Mouse (Mus musculus) left cerebral cortex, adult 18-20 months (tissue): ENCODE data around the gene Tmf1. TPM values are rescaled to one million over a fixed set of nuclear protein-coding genes. Genes with fewer than 3 reads are reported as not detected.

ENCODE experiments used
- DNase-seq, 2 experiments: peaks; one replicate each; pipeline ENCODE4 v3.0.0; 2021 to 2022; ENCODE audit warnings: low spot score in 2 of 2, mixed read lengths in 1 of 2
- total RNA-seq, 2 experiments: library from RNA; stranded (reverse); gene quantifications; 2 replicates each; pipeline ENCODE4 v1.2.3; 2021

The Tmf1 gene
- total RNA-seq, 2 experiments from 2014 or later: 49.7 to 54.4 TPM

DNA sequence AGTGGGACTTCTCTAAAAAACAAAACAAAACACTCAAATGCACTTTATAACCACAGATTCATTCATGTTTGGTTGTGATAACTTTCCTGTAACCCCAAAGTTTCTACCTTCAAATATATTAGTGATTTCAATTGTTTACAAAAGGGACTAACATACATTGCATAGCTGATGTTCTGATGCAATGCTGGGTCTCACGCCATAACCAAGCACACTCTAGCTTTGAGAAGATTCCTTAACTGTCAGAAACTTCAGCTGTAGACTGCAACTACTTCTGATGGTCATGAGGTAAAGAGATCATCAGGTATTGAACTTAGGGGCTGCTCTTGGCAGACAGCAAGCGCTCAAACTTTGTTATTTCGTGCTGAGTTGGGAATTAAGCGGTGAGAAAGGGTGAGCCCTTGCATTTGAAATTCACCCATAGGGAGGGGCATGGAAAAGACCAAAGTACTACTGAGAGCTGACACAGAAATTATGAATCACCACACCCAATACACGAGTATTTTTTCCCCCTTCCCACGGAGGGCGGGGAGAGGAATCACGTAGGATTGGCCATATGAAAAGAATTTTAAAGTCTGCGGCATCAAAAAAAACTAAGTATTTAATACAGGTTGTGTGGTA lies 25.4 kb upstream of the Tmf1 start:
- DNase-seq: no peak

DNA sequence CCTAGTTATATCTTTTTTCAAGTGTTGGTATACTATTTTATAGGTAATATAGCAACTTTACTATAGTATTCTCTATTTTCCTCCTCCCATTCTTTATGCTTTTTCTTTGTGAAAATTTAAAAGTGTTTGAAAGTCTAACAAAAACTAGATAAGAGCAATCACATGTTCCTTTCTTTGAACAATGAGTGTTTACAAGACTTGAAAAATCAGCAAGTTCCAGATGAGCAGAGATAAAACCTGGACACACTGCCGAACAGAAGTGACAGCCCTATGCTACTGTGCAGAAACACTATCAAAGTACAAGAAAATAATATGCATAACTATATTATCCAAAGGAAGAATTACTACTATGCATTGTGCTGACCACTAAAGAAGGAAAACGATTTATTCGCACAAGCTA lies 23.6 kb upstream of the Tmf1 start:
- DNase-seq: no peak

DNA sequence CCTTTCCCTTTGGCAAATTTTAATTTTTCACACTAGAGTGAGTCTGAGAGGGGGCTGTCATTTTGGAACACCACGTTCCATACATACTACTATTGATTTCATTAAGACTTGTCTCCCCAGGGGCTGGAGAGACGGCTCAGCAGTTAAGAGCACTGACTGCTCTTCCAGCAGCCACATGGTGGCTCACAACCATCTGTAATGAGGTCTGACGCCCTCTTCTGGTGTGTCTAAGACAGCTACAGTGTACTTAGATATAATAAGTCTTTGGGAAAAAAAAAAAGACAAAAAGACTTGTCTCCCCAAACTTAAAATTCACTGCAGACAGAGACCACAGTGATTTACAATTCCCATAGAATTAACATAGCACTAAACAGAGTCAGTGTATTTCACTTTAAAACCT lies 21.5 kb upstream of the Tmf1 start:
- DNase-seq: no peak

- no peak for DNase-seq
Measured at GRCm38 (mm10) chr6:97179367-97179828, 476 bp upstream of the Tmf1 start.

DNA sequence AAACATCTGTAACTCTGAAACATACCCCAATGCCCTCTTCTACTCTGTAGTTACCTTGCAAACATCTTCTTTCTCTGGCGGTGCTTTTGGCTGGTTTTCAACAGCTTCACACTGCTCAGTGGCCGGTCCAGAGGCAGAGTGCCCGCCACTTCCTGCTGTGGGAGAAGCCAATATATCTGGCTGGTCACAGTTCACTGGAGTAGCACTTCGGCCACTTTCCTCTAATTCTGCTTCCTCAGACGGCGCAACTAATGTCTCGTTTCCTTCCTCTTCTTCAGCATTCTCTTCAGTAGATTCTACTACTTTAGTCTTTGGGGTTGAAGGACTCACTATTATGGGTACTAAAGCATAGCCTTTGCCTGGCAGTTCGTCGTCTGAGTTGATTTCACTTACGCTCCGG lies 3.2 kb downstream of the Tmf1 start:
- no peak for DNase-seq

DNA sequence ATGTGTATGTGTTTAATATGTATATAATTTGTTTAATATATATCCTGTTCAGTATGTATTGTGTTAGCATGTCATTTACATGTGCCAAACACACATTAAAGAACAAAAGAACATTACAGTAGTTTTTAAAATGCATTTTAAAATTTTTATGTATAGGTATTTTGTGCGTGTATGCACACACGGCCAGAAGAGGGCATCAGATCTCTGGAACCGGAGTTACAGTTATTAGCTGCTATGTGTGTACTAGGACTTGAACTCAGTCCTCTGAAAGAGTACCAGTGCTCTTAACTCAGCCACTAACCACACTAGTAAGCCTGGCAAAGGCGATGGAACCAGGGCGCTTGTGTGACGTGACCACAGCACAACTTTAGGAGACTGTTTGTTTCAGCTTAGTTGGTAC lies 28.8 kb downstream of the Tmf1 start:
- no peak for DNase-seq

DNA sequence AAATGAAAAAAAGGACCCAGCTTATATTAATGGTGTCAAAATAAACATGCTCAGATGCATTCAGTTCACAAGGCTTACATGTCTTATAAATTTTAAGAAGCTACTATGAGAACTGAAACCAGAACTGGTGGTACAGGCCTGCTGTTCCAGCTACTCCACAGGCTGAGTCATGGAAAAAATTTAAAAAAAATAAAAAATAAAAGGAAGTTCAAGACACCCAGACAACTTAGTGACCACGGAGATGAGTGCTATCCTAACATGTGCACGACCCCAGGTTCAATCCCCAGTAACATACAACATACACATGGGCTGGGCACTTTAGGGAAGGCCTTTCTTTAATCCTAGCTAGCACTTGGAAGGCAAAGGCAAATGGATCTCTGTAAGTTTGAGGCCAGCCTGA lies 29.2 kb downstream of the Tmf1 start:
- DNase-seq: no peak

GRCm38 (mm10) chr6:97148383-97149251 lies 30.3 kb downstream of the Tmf1 start, which contains the start of gene Eogt:
Gene Eogt, minus strand, starts transcription at chr6:97149182.
- DNase-seq: peak; percentile 63 to 75

DNA sequence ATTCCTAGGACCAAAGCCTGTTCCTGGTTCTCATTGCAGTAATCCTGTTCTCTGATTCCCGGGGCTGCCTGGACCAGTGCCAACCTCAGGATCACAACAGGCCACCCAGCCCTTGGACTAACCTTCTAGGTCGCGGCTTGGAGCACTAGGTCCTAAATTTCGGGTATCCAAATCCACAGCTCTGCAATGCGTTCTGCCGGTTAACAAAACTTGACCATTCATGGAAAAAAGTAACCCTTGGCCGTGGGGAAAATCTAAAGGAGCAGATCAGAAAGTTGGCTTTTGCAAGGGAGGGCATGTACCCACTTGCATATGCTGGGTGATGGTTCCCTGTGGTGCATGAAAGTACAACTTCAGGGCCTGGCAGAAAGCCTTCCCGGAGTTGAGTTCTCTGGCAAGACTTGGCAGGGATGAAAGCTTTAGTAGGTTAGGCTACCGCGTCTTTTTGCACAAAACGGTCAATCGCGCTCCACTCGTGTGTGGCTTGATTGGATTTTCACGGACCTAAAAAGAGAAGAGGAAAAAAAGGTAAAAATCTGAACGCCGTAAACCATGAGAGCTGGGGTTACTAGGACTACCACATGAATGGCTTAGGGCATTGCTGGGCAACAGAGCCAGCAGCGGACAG lies 31.1 kb downstream of the Tmf1 start:
- peak; percentile 9 to 37 for DNase-seq

DNA sequence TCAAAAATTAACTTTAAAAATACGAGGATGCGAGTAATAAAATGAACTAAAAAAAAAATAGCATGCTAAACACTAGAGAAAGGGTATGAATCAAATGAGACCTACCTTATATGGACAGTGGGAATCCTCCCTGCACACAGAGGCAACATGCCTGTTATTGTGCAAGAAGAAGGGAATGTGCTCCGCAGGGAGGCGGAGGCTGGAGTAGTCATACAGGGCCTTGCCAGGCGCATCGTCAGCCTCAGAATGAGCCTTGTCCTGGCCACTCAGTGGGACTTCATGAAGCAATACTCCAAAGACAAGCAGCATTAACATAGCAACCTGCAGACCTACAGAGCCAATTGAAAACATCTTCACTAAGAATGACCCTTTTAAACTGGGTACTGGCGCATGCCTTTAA lies 33.8 kb downstream of the Tmf1 start:
- no peak for DNase-seq

DNA sequence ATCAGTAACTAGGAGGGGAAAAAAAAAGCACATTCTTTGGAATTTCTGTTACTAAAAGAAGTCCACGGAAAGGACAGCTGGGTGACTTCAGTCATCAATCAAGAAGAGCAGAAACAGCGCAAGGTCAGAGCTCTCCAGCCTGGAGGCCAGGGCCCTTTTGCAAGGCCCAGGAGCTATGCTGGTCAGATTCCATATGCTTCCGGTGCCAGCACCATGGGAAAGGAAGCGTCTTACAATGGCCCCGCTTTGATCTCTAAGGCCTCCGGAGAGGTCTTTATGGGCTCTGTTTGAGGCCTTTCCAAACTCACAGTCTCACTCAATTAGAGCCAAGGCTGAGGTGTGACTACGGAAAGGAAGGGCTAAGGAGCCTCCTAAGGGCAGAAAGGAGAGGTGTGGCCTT lies 34.6 kb downstream of the Tmf1 start:
- no peak for DNase-seq

DNA sequence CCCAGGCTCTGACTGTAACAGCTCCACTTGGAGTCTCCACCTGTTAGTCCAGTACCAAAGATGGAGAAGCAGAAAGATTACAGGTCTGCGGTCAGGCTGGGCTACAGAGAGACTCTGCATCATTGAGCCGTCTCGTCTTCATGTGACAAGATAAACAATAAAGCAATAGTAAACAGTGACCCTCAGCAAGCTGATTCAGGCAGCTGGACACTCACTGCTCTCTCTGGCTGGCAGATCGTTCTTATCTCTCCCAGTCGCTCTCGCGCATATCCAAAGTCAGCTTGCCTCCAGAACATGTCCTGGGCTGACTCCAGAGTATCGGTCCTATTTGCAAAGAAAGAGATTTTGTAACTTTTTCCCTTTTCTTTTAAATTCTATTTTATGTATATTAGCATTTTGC lies 36.3 kb downstream of the Tmf1 start:
- DNase-seq: no peak

DNA sequence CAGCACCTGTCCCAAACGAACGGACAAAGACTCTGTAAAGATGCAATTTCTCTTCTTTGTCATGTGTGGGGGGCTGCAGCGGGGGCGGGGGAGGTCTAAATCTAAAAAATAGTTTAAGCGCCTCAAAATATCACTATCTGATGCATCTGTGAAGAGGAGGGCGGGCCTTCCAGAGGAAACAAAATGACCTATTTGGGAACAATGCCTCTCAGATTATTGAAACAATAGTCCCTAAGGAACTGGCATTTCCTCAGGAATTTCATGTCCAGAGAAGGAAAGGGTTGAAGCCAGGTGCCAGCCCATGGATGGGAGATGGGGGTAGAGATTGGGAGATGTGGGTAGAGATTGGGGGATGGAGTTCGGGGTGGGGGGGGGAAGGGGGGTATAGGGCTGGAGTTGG lies 37.1 kb downstream of the Tmf1 start:
- DNase-seq: no peak

GRCm38 (mm10) chr6:97132707-97133303 lies 46.1 kb downstream of the Tmf1 start:
- DNase-seq: no peak

GRCm38 (mm10) chr6:97131808-97132207 lies 47.1 kb downstream of the Tmf1 start:
- DNase-seq: no peak

DNA sequence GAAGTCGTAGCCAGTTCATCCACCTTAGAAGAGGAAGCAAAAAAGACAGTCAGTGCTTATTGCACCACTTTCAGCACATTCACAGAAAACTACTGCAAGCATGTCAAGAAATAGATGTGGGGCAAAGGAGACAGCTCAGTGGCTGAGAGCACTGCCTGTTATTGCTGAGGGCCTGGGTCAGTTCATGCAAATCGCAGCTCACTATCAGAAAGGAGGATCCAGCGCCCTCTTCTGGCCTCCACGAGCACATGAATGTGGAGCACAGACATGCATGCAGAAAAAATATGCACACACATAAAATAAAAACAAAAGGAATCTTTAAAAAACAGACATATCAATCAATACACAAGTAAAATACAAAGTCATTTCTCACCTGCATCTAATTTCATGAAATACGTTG lies 47.9 kb downstream of the Tmf1 start:
- DNase-seq: no peak

DNA sequence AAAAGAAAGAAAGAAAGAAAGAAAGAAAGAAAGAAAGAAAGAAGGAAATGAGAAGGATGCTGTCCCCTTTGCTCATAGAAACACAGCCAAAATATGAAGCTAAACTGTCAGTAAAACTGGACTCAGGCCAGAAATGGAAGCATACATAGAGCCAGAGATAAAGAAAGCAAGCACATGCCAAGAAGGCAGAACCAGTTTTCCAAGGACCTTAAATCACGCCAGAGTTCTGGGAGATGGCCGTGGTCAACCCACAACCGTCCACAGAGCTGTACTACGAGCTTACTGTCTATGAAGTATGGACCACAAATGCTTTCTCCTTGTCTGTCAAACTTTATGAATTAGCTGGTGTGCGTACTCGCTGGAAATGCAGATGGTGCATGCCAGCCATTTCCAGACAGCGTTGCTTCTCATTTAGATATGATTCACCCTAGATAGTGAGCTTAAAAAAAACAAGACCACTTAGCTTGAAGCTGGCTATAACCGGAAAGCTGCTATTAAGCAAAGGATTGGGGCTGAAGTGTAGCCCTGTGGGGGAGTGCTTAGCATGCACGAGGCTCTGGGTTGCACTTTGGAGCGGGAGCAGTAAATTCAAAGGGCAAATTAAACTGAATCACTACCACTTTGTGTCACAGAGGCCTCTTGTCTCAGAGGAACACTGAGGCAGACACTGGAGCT lies 54.4 kb downstream of the Tmf1 start:
- DNase-seq: no peak

DNA sequence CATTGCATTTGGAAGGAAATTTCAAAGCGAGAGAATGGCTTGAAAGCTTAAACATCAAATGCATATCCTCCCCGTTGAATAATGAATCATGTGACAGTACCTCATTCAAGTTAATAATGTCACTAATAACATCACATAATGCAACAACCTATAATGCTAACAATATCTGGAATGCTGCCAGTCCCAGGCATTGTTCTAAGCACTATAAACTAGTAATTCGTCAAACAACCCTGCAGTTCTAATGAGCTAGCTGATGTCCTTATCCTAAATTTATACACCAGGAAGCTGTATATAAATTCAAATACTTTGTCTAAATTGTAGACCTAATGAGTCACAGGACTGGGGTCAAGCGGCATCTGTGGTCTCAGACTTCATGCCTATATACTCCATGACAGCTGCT lies 58.0 kb downstream of the Tmf1 start:
- DNase-seq: no peak

DNA sequence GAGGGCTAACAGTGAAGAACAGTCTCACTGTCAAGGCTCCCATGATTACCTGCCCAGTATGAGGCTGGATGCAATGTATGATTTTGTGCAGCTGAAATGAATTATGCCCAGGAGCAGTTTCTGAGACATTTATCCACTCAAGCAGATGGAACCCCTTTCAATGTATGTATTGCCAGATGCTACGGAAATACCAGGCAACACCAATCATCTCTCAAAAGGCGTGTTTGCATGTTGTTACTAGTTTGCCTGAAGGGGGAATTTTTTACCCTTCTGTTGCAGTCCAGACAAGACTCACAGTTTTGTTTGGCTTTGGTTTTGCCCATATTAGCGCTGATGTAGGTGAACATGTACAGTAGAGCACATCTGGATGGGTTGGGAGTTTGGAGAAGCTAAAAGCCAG lies 60.6 kb downstream of the Tmf1 start:
- no peak for DNase-seq

GRCm38 (mm10) chr6:97116896-97117295 lies 62.0 kb downstream of the Tmf1 start:
- no peak for DNase-seq

- DNase-seq: no peak
Measured at GRCm38 (mm10) chr6:97114821-97115220, 64.1 kb downstream of the Tmf1 start.
